Mouse (Mus musculus) thymus, adult 2 months (tissue): ENCODE results near the gene Xndc1. TPM values are rescaled to one million over a fixed set of nuclear protein-coding genes. Genes with fewer than 3 reads are reported as not detected.

Experiments
- DNase-seq: peaks from one replicate; pipeline ENCODE4 v3.0.0; 2021
- H3K27ac ChIP-seq: fragments of 200-500 bp; 2 replicates; pipeline ENCODE4 v1.5.1; 2012; ENCODE audit warnings: low read length, control low read depth; ENCODE audit not compliant: control insufficient read depth, insufficient read depth
- H3K27me3 ChIP-seq: fragments of 200-500 bp; 2 replicates; pipeline ENCODE4 v1.6.1; 2012; ENCODE audit warnings: mild to moderate bottlenecking, low read length, moderate library complexity, mixed read lengths; ENCODE audit not compliant: control insufficient read depth, insufficient read depth
- H3K36me3 ChIP-seq: fragments of 200-500 bp; 2 replicates; pipeline ENCODE4 v1.6.1; 2012; ENCODE audit warnings: mild to moderate bottlenecking, low read length, moderate library complexity; ENCODE audit not compliant: control insufficient read depth, insufficient read depth
- H3K4me1 ChIP-seq: fragments of 200-500 bp; replicated peaks from 2 replicates; pipeline ENCODE4 v1.6.1; 2012; ENCODE audit warnings: low read length; ENCODE audit not compliant: control insufficient read depth, insufficient read depth
- H3K4me3 ChIP-seq: fragments of 200-500 bp; 2 replicates; pipeline ENCODE4 v1.5.1; 2012; ENCODE audit warnings: mild to moderate bottlenecking, low read length, control low read depth, moderate library complexity; ENCODE audit not compliant: control insufficient read depth, insufficient read depth
- CTCF ChIP-seq: fragments of 200-500 bp; IDR thresholded peaks from 2 replicates; pipeline ENCODE4 v1.5.1; 2012; ENCODE audit warnings: mild to moderate bottlenecking, control low read depth, low read length, moderate library complexity, borderline replicate concordance; ENCODE audit not compliant: control insufficient read depth, poor library complexity, insufficient read depth; ENCODE audit errors: extremely low read depth
- POLR2A ChIP-seq: fragments of 200-500 bp; IDR thresholded peaks from 2 replicates; pipeline ENCODE4 v1.6.1; 2012; ENCODE audit warnings: mild to moderate bottlenecking, low read length, control low read depth, moderate library complexity; ENCODE audit not compliant: control insufficient read depth, poor library complexity, insufficient read depth; ENCODE audit errors: extremely low read depth
- WGBS: fragments of 180-500 bp; shearing (Covaris S2); methylation state at CpG from one replicate; pipeline ENCODE4 v1.1.7; 2018; 5-methylcytosine and 5-hydroxymethylcytosine counted together
- polyA plus RNA-seq: library from polyadenylated mRNA; depleted of rRNA; stranded (reverse); fragments of >200 nt; gene quantifications from 2 replicates; pipeline ENCODE4 v1.2.3, GENCODE M21; 2012

The Xndc1 gene
- polyA plus RNA-seq, 1 experiment = 47.7 TPM

DNA sequence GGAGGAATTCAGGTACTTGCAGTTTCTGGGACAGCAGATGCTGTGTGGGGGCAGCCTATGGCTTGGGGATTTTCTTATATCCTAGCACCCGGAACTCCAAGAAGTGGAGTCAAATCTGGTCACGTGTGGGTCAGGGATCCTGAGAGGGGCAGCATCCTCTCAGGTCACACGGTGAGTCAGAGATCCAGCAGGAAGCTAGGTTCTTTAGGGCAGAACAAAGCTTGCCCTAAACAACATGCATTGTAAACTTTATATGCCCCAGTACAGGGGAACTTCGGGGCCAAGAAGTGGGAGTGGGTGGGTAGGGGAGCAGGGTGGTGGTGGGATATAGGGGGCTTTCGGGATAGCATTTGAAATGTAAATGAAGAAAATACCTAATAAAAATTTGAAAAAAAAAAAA is 35.6 kb downstream of the Xndc1 start:
- Histone ChIP-seq H3K4me3 (no peak overlapping the region), H3K4me1 (peaks cover 16% of the 10 kb centered on the region), H3K36me3 (no peaks in the 10 kb centered on the region), H3K27me3 (no peaks in the 10 kb centered on the region), H3K27ac (no peak overlapping the region)
- no peak for TF ChIP-seq CTCF
- TF ChIP-seq POLR2A = no peak
- 94% methylated on average over 5 of the region's 5 CpGs for WGBS
- DNase-seq = no peak

DNA sequence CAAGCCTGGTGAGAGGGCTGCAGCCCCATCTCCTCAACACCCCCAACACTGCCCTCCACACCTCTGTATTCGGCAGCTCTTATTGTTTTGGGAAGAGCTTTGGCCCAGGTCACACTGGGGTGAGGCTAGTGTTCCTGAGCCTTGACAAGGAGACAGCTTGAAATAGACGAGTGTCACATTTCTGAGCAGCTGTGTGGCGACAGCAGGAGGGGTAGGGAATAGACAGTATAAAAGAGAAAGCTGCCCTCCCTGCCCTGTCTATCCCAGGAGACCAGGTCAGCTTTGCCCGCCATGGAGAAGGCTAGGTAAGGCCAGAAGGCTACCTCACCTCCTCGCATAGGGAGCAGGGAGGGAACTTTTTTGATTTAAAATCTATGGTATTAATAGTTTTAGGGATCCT is 36.2 kb downstream of the Xndc1 start, which contains the start of gene Art1:
Art1 (plus strand) TSS at position 257 of the 400 bp plus-strand sequence.
- Histone ChIP-seq H3K36me3 (no peaks in the 10 kb centered on the region), H3K4me3 (no peak within 1 kb of the TSS), H3K27me3 (no peaks in the 10 kb centered on the region), H3K4me1 (peaks cover 20% of the 10 kb centered on the region), H3K27ac (no peak within 1 kb of the TSS)
- DNase-seq = no peak
- no peak for TF ChIP-seq POLR2A
- TF ChIP-seq CTCF = no peak
- 90% methylated on average over 5 of the region's 5 CpGs for WGBS

- WGBS = 89% methylated on average over 8 of the region's 8 CpGs
- no peak overlapping the region for H3K27ac ChIP-seq
- H3K4me3 ChIP-seq = no peak overlapping the region
- peaks cover 26% of the 10 kb centered on the region for H3K4me1 ChIP-seq
- no peaks in the 10 kb centered on the region for H3K36me3 ChIP-seq
- DNase-seq = no peak
- TF ChIP-seq POLR2A = no peak
- no peak for TF ChIP-seq CTCF
- H3K27me3 ChIP-seq = no peaks in the 10 kb centered on the region
Observed at GRCm38 (mm10) chr7:102102241-102102640, 36.9 kb downstream of the Xndc1 start.

DNA sequence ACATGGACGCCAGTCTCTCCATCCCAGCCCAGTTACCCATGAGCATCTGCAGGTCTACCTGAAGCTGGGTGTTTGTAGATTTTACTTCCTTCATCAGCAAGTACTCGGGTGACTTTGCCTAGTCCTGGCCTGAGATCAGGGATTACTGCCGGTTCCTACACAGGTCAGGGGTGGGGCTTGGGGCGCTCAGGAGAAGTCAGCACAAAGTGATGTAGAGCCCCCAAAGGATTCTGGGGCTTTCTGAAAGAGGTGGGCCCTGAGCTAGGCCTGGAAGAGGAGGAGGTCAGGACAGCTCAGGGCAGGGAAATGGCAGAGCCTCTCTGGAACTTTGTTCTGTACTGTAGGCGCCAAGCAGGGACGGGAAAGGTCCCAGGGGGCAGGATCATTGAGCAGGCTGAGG is 37.4 kb downstream of the Xndc1 start:
- no peak for TF ChIP-seq CTCF
- no peak for TF ChIP-seq POLR2A
- H3K4me3 ChIP-seq = no peak overlapping the region
- 84% methylated on average over 6 of the region's 6 CpGs for WGBS
- DNase-seq = no peak
- H3K4me1 ChIP-seq = peaks cover 29% of the 10 kb centered on the region
- no peaks in the 10 kb centered on the region for H3K27me3 ChIP-seq
- no peaks in the 10 kb centered on the region for H3K36me3 ChIP-seq
- H3K27ac ChIP-seq = no peak overlapping the region

GRCm38 (mm10) chr7:102103555-102103954 is 38.2 kb downstream of the Xndc1 start:
- H3K4me1 ChIP-seq = peaks cover 37% of the 10 kb centered on the region
- H3K27me3 ChIP-seq = no peaks in the 10 kb centered on the region
- TF ChIP-seq CTCF = no peak
- TF ChIP-seq POLR2A = no peak
- no peaks in the 10 kb centered on the region for H3K36me3 ChIP-seq
- no peak overlapping the region for H3K27ac ChIP-seq
- DNase-seq = no peak
- 88% methylated on average over 2 of the region's 2 CpGs for WGBS
- H3K4me3 ChIP-seq = no peak overlapping the region

DNA sequence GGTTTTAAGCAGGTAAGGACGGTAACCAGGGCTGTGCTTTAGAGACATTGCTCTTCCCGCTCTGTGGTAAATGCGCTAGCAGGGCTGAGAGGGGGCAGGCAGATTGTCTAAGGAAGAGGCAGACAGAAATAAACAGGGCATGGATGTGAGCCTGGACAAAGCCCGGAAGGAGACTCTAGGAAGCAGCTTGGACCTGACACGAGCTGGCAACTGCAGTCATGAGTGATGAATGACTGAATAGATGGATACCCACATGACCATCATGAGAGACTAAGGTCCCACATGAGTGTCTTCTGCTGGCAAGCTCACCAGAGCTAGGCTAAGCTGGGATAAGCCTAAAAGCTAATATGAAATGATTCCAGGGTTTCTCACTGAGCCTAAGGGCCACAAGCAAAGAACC is 38.8 kb downstream of the Xndc1 start:
- no peaks in the 10 kb centered on the region for H3K27me3 ChIP-seq
- TF ChIP-seq POLR2A (no peak), CTCF (no peak)
- H3K4me1 ChIP-seq = peaks cover 42% of the 10 kb centered on the region
- H3K27ac ChIP-seq = no peak overlapping the region
- no peaks in the 10 kb centered on the region for H3K36me3 ChIP-seq
- no peak for DNase-seq
- H3K4me3 ChIP-seq = no peak overlapping the region
- 80% methylated on average over 5 of the region's 5 CpGs for WGBS

- H3K4me3 ChIP-seq = peak overlapping the region; percentile 51
- H3K36me3 ChIP-seq = no peaks in the 10 kb centered on the region
- WGBS = 32% methylated on average over 23 of the region's 23 CpGs
- H3K27ac ChIP-seq = peak overlapping the region; percentile 63; the same call in 1 of the 2 replicates
- no peaks in the 10 kb centered on the region for H3K27me3 ChIP-seq
- peak; percentile 47 for DNase-seq
- TF ChIP-seq POLR2A (peak; percentile 55; the same call in 1 of the 2 replicates), CTCF (peak; percentile 40; the same call in 1 of the 2 replicates)
- peaks cover 46% of the 10 kb centered on the region for H3K4me1 ChIP-seq
Observed at GRCm38 (mm10) chr7:102106700-102107141, 41.4 kb downstream of the Xndc1 start.
